Mouse (Mus musculus) splenic B cell, adult 2 months (primary cell): Measurements from ENCODE around the gene Edn1.

Experiments
- DNase-seq: peaks from one replicate; pipeline ENCODE4 v3.0.0-alpha.2; 2011; ENCODE audit warnings: low read depth, low spot score
- H3K27me3 ChIP-seq: 2 replicates; pipeline ENCODE4 v1.6.1; 2012; ENCODE audit warnings: mild to moderate bottlenecking, low read length, moderate library complexity, mixed read lengths; ENCODE audit not compliant: control insufficient read depth, poor library complexity, insufficient read depth, severe bottlenecking
- H3K36me3 ChIP-seq: 2 replicates; pipeline ENCODE4 v1.6.1; 2012; ENCODE audit warnings: mild to moderate bottlenecking, low read length, moderate library complexity, mixed read lengths; ENCODE audit not compliant: control insufficient read depth, poor library complexity, insufficient read depth, severe bottlenecking

Edn1 gene

GRCm38 (mm10) chr13:42303180-42303929 lies 2.1 kb downstream of the Edn1 start:
- no peak for DNase-seq
- no peaks in the 10 kb centered on the region; the same call in 1 of the 2 replicates for H3K27me3 ChIP-seq
- H3K36me3 ChIP-seq: no peaks in the 10 kb centered on the region

GRCm38 (mm10) chr13:42304139-42304538 lies 2.9 kb downstream of the Edn1 start:
- no peak for DNase-seq
- Histone ChIP-seq H3K27me3 (no peaks in the 10 kb centered on the region; the same call in 1 of the 2 replicates), H3K36me3 (no peaks in the 10 kb centered on the region)

DNA sequence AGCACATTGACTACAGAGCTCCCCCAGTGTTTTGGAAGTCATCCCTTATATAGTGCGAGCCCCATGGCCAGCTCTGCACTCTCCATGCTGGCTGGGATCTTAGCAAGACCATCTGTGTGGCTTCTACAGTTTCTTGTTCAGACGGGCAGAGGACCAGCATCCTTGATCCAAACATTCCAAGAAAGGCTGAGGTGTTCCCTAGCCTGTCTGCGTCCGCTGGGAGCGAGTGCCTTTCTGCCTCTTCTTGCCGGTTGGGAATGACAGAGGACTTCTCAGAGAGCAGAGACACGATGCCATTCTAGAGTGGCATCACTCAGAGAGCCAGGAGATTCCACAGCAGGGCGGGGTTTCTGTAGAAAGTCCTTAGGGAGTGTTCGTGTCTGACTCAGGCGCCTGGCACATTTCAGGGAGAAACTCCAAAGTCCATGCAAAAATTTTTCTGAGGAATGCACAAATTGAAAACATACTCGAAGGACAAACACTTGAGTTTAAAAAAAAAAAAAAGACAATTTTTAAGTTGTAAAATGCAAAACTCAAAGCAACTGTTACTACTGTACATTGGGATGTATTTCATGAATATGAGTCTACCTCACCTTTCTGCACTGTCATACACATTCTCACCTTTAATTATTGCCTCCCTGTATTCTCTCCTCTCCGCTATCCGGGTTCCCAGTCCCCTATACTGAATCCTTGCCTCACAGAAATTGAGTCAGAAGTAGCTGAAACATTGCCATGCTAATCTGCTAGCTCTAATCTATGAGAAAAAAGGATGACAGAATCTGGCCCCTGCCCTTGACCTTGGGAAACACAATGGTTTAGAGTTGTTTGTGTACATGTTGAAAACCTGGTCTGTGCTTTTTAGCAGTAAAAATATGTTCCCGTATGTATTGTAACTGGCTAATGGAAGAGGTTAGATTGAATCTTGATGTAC lies 5.9 kb downstream of the Edn1 start:
- Histone ChIP-seq H3K27me3 (no peaks in the 10 kb centered on the region; the same call in none of the 2 replicates), H3K36me3 (no peaks in the 10 kb centered on the region)
- DNase-seq: no peak

- Histone ChIP-seq H3K36me3 (no peaks in the 10 kb centered on the region), H3K27me3 (no peaks in the 10 kb centered on the region; the same call in 1 of the 2 replicates)
- DNase-seq: no peak
Observed at GRCm38 (mm10) chr13:42308368-42309103, 7.3 kb downstream of the Edn1 start.

- DNase-seq: no peak
- H3K36me3 ChIP-seq: no peaks in the 10 kb centered on the region
- H3K27me3 ChIP-seq: no peaks in the 10 kb centered on the region; the same call in 1 of the 2 replicates
Observed at GRCm38 (mm10) chr13:42309804-42310203, 8.5 kb downstream of the Edn1 start.

- Histone ChIP-seq H3K36me3 (no peaks in the 10 kb centered on the region), H3K27me3 (no peaks in the 10 kb centered on the region)
- DNase-seq: no peak
Observed at GRCm38 (mm10) chr13:42315628-42316027, 14.4 kb downstream of the Edn1 start.

DNA sequence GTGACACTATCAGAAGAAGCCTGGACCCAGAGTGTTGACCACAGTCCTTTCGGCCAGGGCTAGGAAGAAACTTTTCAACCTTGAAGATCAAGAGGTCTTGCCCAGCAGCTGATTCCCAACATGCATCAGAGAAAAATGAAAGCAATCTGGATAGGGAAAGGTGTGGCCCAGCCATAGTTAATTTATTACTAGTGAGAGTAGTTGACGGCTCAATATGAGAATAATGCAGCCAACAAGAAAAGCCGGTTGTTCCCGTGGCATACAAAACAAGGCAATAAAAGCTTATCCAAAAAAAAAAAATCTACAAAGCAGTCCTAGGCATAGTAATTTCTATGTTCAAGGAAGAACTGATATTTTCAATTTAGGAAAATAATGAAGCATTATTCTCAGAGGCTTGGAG lies 16.5 kb downstream of the Edn1 start:
- no peaks in the 10 kb centered on the region for H3K27me3 ChIP-seq
- no peaks in the 10 kb centered on the region for H3K36me3 ChIP-seq
- DNase-seq: no peak

DNA sequence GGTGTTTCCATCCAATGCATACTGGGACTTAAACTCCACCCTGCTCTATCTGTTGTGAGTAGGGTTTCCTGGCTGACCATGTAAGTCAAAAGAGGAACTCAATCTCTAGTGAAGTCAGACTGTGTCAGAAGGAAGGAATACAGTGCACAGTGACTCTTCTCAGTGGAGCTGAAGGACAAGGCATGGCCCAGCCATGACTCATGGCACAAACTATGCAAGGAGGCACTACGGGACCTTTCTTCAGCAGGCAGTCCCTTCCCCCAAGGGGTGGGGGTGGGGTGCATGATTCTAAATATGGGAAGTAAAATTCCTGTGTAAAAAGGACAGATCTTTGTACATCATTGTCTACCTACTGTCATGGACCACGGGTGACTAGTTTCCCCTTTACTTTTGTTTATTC lies 27.3 kb downstream of the Edn1 start:
- H3K36me3 ChIP-seq: no peaks in the 10 kb centered on the region
- DNase-seq: peak; percentile 28
- H3K27me3 ChIP-seq: no peaks in the 10 kb centered on the region

DNA sequence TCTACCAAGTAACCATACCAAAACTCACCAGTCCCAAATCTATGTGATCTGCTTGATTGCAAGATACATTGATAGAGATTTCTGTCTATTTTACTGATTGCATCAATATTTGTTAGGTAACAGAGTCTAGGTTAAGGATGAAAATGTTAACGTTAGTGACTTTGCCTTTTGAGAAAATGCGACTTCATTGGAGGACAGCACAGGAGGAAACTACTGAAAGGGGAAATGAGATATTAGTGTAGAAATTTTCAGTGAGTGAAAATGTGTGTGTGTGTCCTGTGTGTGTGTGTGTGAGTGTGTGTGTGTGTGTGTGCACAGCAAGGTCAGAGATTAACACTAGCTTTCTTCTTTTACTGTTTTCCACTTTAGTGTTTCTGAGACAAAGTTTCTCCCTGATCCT lies 29.8 kb downstream of the Edn1 start:
- Histone ChIP-seq H3K27me3 (no peaks in the 10 kb centered on the region), H3K36me3 (no peaks in the 10 kb centered on the region)
- DNase-seq: peak; percentile 3

DNA sequence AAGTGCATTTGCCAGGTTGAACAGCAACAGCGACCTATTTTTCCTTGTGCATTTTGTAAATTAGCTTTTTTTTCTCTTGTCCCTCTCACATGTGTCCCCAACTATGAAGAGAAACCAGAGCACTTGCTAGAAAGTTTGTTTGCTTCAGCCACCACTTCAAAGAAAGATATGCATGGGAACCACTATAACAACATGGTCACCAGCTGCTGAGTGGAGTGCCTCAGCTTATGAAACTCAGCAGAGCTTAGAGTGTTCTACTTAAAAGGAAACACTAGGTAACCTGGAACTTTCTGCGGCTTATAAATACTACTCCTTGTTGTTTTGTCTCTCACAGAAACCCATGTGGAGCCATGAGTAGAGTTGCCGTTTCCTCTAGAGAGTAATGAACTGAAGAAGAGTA lies 33.7 kb downstream of the Edn1 start:
- no peaks in the 10 kb centered on the region for H3K36me3 ChIP-seq
- H3K27me3 ChIP-seq: no peaks in the 10 kb centered on the region
- DNase-seq: no peak

- no peaks in the 10 kb centered on the region for H3K27me3 ChIP-seq
- no peaks in the 10 kb centered on the region for H3K36me3 ChIP-seq
- DNase-seq: no peak
Observed at GRCm38 (mm10) chr13:42336414-42336813, 35.1 kb downstream of the Edn1 start.

- peak; percentile 40 for DNase-seq
- Histone ChIP-seq H3K36me3 (no peaks in the 10 kb centered on the region), H3K27me3 (no peaks in the 10 kb centered on the region)
Observed at GRCm38 (mm10) chr13:42337072-42337471, 35.8 kb downstream of the Edn1 start.

- no peak for DNase-seq
- no peaks in the 10 kb centered on the region for H3K27me3 ChIP-seq
Observed at GRCm38 (mm10) chr13:42339466-42339865, 38.2 kb downstream of the Edn1 start.

GRCm38 (mm10) chr13:42341871-42342532 lies 40.7 kb downstream of the Edn1 start:
- H3K27me3 ChIP-seq: no peaks in the 10 kb centered on the region
- no peak for DNase-seq
- H3K36me3 ChIP-seq: no peaks in the 10 kb centered on the region

More at GRCm38 (mm10) chr13:42339466-42339865, 38.2 kb downstream of the Edn1 start:
- H3K36me3 ChIP-seq: no peaks in the 10 kb centered on the region
